In genomic region chr16:22918034-22918433, GRCm38 (mm10) we compare ENCODE assay signal across 34 mouse cellular contexts. TPM values are rescaled to one million over a fixed set of nuclear protein-coding genes. Genes with fewer than 3 reads are reported as not detected.
DNase-seq lines count a peak whose midpoint lies in the region; ATAC-seq lines count a peak whose summit lies in the region.
"Had no signal": no experiment of that assay in that cellular context is flagged by ENCODE, and none has a peak within 500 bp of the region (broad histone marks: within the 10 kb centered on the region; RNA-seq: fewer than 3 reads in every experiment).

TSS of gene Fetub (plus strand) at chr16:22918334.

- ATAC-seq in liver, embryonic 16.5 days (ENCODE audit: low read depth), result no peak
- ATAC-seq in embryonic facial prominence, embryonic 15.5 days (ENCODE audit: insufficient number of reproducible peaks, low FRiP score, low TSS enrichment, low read depth), result peak; percentile 64
- ATAC-seq: intestine, postnatal 0 days; midbrain, embryonic 15.5 days; Patski had no signal

- no peaks in the 10 kb centered on the region for H3K36me3 ChIP-seq in liver, embryonic 16.5 days (ENCODE audit: control insufficient read depth, insufficient read depth)
- no peaks in the 10 kb centered on the region for H3K36me3 ChIP-seq in embryonic facial prominence, embryonic 10.5 days (replicated peaks)
- no peaks in the 10 kb centered on the region for H3K36me3 ChIP-seq in embryonic facial prominence, embryonic 15.5 days
- H3K36me3 ChIP-seq: forebrain, embryonic 12.5 days; limb, embryonic 10.5 days; limb, embryonic 15.5 days; lung, embryonic 15.5 days; midbrain, embryonic 10.5 days; midbrain, embryonic 15.5 days; neural tube, embryonic 15.5 days; stomach, embryonic 15.5 days had no signal

- H3K27ac ChIP-seq in liver, embryonic 16.5 days (ENCODE audit: low read length), result no peak within 1 kb of the TSS
- peak within 1 kb of the TSS; percentile 21 for H3K27ac ChIP-seq in embryonic facial prominence, embryonic 10.5 days (replicated peaks)
- no peak within 1 kb of the TSS for H3K27ac ChIP-seq in embryonic facial prominence, embryonic 15.5 days (replicated peaks)
- H3K27ac ChIP-seq: forebrain, embryonic 12.5 days; hindbrain, embryonic 14.5 days; limb, embryonic 10.5 days; limb, embryonic 15.5 days; lung, embryonic 15.5 days; midbrain, embryonic 10.5 days; midbrain, embryonic 15.5 days; neural tube, embryonic 15.5 days; stomach, embryonic 15.5 days had no signal

- intact Hi-C loops in heart, postnatal 14 days (cut with DNase I), result no loop called here

- no peak within 1 kb of the TSS for H3K4me2 ChIP-seq in liver, embryonic 16.5 days (ENCODE audit: low read depth, low read length)
- H3K4me2 ChIP-seq in embryonic facial prominence, embryonic 15.5 days (replicated peaks), result no peak within 1 kb of the TSS
- H3K4me2 ChIP-seq: forebrain, embryonic 12.5 days; heart, embryonic 11.5 days; hindbrain, embryonic 14.5 days; limb, embryonic 15.5 days; lung, embryonic 15.5 days; midbrain, embryonic 15.5 days; neural tube, embryonic 15.5 days; stomach, embryonic 15.5 days had no signal

- no peaks in the 10 kb centered on the region for H3K27me3 ChIP-seq in liver, embryonic 16.5 days (ENCODE audit: control insufficient read depth, insufficient read depth, low read depth, low read length)
- H3K27me3 ChIP-seq in embryonic facial prominence, embryonic 10.5 days (replicated peaks; ENCODE audit: low read depth, poor library complexity, severe bottlenecking), result no peaks in the 10 kb centered on the region
- no peaks in the 10 kb centered on the region for H3K27me3 ChIP-seq in embryonic facial prominence, embryonic 15.5 days
- H3K27me3 ChIP-seq: CH12.LX; forebrain, embryonic 12.5 days; limb, embryonic 15.5 days; lung, embryonic 15.5 days; midbrain, embryonic 15.5 days; neural tube, embryonic 15.5 days; Patski; stomach, embryonic 15.5 days had no signal

- no peak for DNase-seq in adrenal gland, adult 2 months
- DNase-seq in adrenal gland, adult (ENCODE audit: inconsistent age in 2 of 2, low spot score in 1 of 2), result no peak
- no peak for DNase-seq in liver
- DNase-seq in embryonic facial prominence, embryonic 10.5 days (ENCODE audit: low spot score), result no peak
- no peak for DNase-seq in embryo, embryonic 11 days
- DNase-seq in heart, postnatal 14 days, result no peak
- DNase-seq: cerebellum, adult 9-10 months; gastrocnemius, postnatal 14 days; heart, adult 18-20 months; kidney, adult 9 months; kidney, postnatal 10 days; layer of hippocampus, postnatal 36 days; right cerebral cortex, postnatal 14 days; thymus, postnatal 14 days had no signal

- H3K4me1 ChIP-seq in liver, embryonic 16.5 days (ENCODE audit: control insufficient read depth, low read depth, low read length), result no peaks in the 10 kb centered on the region
- peaks cover 15% of the 10 kb centered on the region for H3K4me1 ChIP-seq in embryonic facial prominence, embryonic 10.5 days
- H3K4me1 ChIP-seq in embryonic facial prominence, embryonic 15.5 days, result peaks cover 6% of the 10 kb centered on the region; the same call in 1 of the 2 replicates
- H3K4me1 ChIP-seq: forebrain, embryonic 12.5 days; lung, embryonic 15.5 days; midbrain, embryonic 10.5 days; midbrain, embryonic 15.5 days; neural tube, embryonic 15.5 days; stomach, embryonic 15.5 days had no signal

- no peaks in the 10 kb centered on the region for H3K9me3 ChIP-seq in liver, embryonic 16.5 days (replicated peaks; ENCODE audit: control insufficient read depth, low read length)
- no peaks in the 10 kb centered on the region for H3K9me3 ChIP-seq in embryonic facial prominence, embryonic 10.5 days
- H3K9me3 ChIP-seq in embryonic facial prominence, embryonic 15.5 days (replicated peaks), result no peaks in the 10 kb centered on the region
- H3K9me3 ChIP-seq: forebrain, embryonic 12.5 days; limb, embryonic 10.5 days; limb, embryonic 15.5 days; lung, embryonic 15.5 days; midbrain, embryonic 10.5 days; midbrain, embryonic 15.5 days; neural tube, embryonic 15.5 days; stomach, embryonic 15.5 days had no signal

- 79% methylated on average over 5 of the region's 5 CpGs for WGBS in liver, embryonic 16.5 days (ENCODE audit: insufficient replicate concordance)
- WGBS in embryonic facial prominence, embryonic 10.5 days, result 90% methylated on average over 5 of the region's 5 CpGs
- WGBS in embryonic facial prominence, embryonic 15.5 days, result 87% methylated on average over 5 of the region's 5 CpGs

- H3K4me3 ChIP-seq in liver, embryonic 16.5 days (ENCODE audit: low read depth, low read length), result no peak within 1 kb of the TSS
- H3K4me3 ChIP-seq in embryonic facial prominence, embryonic 10.5 days, result no peak within 1 kb of the TSS; the same call in 1 of the 2 replicates
- no peak within 1 kb of the TSS for H3K4me3 ChIP-seq in embryonic facial prominence, embryonic 15.5 days (replicated peaks)
- H3K4me3 ChIP-seq: erythroblast, embryonic 14.5 days; forebrain, embryonic 12.5 days; limb, embryonic 10.5 days; limb, embryonic 15.5 days; lung, embryonic 15.5 days; midbrain, embryonic 10.5 days; midbrain, embryonic 15.5 days; neural tube, embryonic 15.5 days; stomach, embryonic 15.5 days had no signal

- no peak within 1 kb of the TSS for H3K9ac ChIP-seq in liver, embryonic 16.5 days (ENCODE audit: low read depth, low read length)
- H3K9ac ChIP-seq in embryonic facial prominence, embryonic 15.5 days, result no peak within 1 kb of the TSS
- H3K9ac ChIP-seq: forebrain, embryonic 12.5 days; hindbrain, embryonic 14.5 days; limb, embryonic 15.5 days; lung, embryonic 15.5 days; midbrain, embryonic 15.5 days; neural tube, embryonic 15.5 days; stomach, embryonic 15.5 days had no signal

RNA-seq across cellular contexts. Expression of gene Fetub, which starts in this region (rescaled TPM):
- 10 to 100 TPM in 1 of 2 experiments, 1 to 10 TPM in 1; 2.5 to 50.7 TPM for total RNA-seq in adrenal gland, adult 2 months (2021)
- polyA plus RNA-seq in adrenal gland, adult 2 months (2012; rRNA removed), result 32.6 and 53.1 TPM in 2 replicates
- 15.3 and 19.3 TPM in 2 replicates for polyA plus RNA-seq in liver, embryonic 16.5 days (2015; fragmentation: Nextera tagmentation; extraction: Ambion mirVana)
- polyA plus RNA-seq in embryonic facial prominence, embryonic 10.5 days (2016; fragmentation: Nextera tagmentation; extraction: Ambion mirVana), result not detected in 2 replicates
- polyA plus RNA-seq in embryonic facial prominence, embryonic 15.5 days (2015; fragmentation: Nextera tagmentation; extraction: Ambion mirVana), result 5.5 and 5.8 TPM in 2 replicates
- total RNA-seq in heart, postnatal 14 days (2021), result not detected
- total RNA-seq: gastrocnemius, postnatal 14 days; hematopoietic stem cell, adult 5-6 weeks; layer of hippocampus, postnatal 36 days; megakaryocyte progenitor cell, adult 5-6 weeks; MEL had no signal
- polyA plus RNA-seq: erythroblast, embryonic 14.5 days; forebrain, embryonic 12.5 days; heart, embryonic 16.5 days; hindbrain, embryonic 14.5 days; intestine, postnatal 0 days; limb, embryonic 10.5 days; lung, embryonic 15.5 days; midbrain, embryonic 10.5 days; midbrain, embryonic 15.5 days; neural tube, embryonic 15.5 days had no signal
